Mouse (Mus musculus) layer of hippocampus, adult 9-11 months (tissue): ENCODE measurements around the gene Cdk14.

ENCODE experiments used
- DNase-seq: peaks from one replicate; pipeline ENCODE4 v3.0.0; 2022

Cdk14 gene

DNA sequence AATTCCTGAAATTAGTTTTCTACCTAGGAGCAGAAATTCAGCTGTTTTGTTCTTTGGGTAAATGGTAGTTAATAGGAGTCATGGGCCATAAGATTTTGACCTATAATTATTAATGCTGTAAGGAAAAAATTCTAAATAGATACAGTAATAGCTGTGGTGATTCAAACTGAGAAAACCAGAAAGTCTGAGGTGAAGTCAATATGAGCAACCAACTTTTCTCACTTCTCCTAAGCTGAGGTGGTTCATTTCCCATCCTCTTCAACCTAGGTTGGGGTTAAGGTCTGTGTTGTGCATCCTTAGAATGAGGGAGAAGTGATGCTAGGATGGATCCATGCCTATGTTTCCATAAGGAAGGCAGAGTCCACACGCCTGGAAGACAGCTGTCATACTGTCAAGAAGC, 649.5 kb downstream of the Cdk14 start:
- no peak for DNase-seq

DNA sequence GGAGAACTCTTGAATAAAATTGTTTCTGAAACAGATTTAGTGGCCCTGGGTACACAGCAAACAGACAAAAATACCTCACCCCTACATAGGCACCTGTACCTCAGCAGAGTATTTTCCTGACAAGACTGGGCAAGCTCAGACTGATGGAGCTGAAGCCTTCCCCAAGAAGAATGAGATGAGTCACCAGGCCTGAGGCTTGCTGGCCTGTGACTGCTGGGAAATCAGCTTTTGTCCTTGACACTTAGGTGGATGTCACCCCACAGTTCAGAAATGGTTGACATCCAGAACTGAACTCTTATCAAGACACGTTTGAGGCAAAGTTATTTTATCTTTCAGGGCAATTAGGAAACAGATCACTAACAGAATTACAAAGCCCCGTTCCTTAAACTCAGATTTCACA, 652.2 kb downstream of the Cdk14 start:
- no peak for DNase-seq

DNA sequence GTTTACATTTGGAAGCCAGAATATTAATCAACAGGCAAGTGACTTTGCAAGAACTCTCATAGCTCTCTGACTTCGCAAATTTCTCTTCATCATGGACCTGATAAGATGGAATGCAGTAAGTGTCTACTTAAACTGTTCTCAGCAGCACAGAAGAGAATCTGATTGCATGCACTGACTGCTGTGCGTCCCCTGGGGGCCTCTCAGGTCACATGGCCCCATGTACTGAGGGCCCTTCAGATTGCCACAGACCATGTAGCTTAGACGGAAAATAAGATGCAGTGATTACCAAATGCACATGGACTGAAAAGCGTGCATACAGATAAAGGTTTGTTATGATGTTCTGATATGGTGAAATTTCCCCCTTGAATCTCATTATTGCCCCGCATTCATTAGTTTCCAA, 653.4 kb downstream of the Cdk14 start:
- no peak for DNase-seq

- no peak for DNase-seq
Measured at GRCm38 (mm10) chr5:4761891-4762290, 658.2 kb downstream of the Cdk14 start.

DNA sequence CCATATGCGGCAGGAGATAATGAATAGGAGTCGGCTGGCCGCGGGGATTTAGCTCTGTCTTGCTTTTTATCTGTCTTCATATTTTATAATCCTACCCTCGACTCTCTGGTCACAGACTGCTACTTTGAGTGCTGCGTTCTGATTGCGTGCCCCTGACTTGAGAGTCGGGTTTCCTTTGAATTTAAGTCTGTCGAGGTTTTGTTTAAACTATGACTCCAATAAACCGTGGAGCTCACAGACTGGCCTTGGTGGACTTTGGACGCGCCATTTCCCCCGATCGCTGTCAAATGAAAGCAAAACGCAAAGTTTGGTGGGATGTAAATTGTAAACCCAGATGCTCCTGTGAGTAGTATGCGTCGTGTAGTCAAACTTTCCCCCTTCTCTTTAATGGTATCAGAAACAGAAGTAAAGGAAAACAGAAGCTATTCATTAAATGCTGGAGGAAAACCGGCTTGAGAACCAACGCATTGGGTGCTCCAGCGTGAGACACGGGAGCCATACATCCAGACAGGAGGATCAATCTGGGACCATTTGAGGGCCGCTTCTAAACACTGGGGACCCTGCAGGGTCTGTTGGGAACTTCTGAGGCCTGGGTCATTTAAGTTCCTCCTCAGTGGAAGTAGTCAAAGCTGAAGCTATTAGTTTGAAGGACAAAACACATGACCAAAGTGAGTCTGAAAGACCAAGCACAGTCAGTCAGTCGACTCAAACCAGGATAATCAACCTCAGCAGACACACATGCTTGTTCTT, 661.6 kb downstream of the Cdk14 start:
- no peak for DNase-seq

GRCm38 (mm10) chr5:4757902-4758301, 662.2 kb downstream of the Cdk14 start, which contains the start of gene Fzd1:
Gene Fzd1 (minus strand): TSS chr5:4758035.
- peak; percentile 86 for DNase-seq

DNA sequence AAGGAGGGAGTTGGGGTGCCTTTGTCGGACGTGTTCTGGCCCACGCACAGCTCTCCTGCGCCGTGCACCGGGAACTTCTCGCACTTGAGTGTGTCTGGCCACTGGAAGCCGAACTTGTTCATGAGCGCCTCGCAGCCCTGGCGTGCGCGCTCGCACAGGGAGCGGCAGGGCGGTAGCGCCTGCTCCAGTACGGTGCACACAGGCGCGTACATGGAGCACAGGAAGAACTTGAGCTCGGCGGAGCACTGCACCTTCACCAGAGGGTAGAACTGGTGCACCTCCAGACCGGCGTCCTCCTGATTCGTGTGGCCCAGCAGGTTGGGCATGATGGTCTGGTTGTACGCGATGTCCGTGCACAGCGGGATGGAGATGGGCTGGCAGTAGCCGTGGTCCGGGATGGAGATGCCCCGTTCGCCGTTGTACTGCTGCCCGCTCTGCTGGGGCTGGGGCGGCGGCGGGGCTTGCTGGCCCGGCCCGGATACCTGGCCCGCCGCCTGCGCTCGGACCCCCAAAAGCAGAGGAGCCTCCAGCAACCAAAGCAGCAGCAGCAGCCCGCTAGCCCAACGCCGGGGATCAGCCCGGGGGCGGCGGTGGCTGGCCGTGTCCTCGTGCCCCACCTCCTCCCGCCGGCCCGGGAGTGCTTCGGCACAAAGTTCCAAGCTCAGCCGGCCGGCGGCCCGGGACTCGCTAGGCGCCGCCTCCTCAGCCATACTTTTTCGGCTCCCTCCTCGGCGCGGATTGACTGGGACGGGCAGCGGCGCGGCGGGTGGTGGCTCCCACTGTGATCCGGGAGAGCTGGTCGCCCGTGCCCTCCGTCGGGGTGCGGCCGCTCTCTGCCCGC, 663.0 kb downstream of the Cdk14 start:
- DNase-seq = peak; percentile 12

DNA sequence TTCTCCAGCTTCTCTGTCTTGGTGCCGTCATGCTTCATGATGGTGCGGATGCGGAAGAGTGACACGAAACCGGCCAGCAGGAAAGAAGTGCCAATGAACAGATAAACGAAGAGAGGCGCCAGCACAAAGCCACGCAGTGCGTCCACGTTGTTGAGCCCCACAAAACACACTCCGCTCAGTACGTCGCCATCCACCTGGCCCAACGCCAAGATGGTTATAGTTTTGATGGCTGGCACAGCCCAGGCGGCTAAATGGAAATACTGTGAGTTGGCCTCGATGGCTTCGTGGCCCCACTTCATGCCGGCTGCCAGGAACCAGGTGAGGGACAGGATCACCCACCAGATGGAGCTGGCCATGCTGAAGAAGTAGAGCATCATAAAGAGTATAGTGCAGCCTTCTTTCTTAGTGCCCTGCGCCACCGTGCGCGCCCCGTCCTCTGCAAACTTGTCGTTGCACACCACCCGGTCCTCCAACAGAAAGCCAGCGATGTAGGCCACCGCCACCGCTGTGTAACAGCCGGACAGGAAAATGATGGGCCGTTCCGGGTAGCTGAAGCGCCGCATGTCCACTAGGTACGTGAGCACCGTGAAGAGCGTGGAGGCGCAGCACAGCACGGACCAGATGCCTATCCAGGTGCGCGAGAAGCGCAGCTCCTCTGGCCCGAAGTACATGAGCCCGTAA, 664.0 kb downstream of the Cdk14 start:
- DNase-seq = peak; percentile 6

GRCm38 (mm10) chr5:4755326-4755725, 664.8 kb downstream of the Cdk14 start:
- no peak for DNase-seq

DNA sequence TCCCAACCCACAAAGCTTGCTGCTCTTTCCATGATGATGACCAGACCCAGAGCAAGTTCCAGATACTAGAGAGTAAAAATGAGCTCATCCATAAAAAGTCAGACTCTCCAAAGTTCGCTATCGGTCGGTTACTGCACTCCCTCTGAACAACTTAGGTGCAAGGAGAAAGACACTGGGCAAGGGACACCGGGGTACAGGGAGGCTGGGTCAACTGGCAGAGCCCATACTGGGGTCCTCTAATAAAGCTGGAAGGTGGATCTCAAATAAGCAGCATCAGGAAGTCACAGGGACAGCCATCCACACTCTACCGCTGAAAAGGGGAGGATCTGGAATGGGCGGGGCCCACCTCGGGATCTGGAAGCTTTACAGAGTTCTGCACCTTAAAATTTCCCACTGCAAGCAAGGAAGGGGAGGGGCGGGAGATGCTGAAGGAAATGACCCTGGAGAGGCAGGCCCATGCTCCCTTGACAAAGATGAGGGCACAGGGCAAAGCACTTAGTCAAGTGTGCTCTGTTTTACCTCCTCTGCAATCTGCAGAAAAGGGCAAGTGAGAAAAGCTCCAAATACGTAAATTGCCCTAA, 665.3 kb downstream of the Cdk14 start:
- DNase-seq = no peak
